Mouse (Mus musculus): ENCODE measurements around the gene Atp2a3. TPM values are rescaled to one million over a fixed set of nuclear protein-coding genes. Genes with fewer than 3 reads are reported as not detected.

Atp2a3 gene
- polyA plus RNA-seq, 1 experiment = 4.9 TPM

GRCm38 (mm10) chr11:72996346-72996745 is 35.4 kb downstream of the Atp2a3 start:
- H3K36me3 ChIP-seq (ENCODE audit: control insufficient read depth, insufficient read depth, low read length) = no peaks in the 10 kb centered on the region
- no peak overlapping the region for H3K27ac ChIP-seq (ENCODE audit: control insufficient read depth, insufficient read depth, low read depth, low read length)
- no peaks in the 10 kb centered on the region for H3K27me3 ChIP-seq (ENCODE audit: control insufficient read depth, insufficient read depth, low read length)
- H3K4me3 ChIP-seq (ENCODE audit: control insufficient read depth, low read depth, low read length) = no peak overlapping the region
- TF ChIP-seq POLR2A (IDR thresholded peaks at IDR 0.05; ENCODE audit: control insufficient read depth, low read depth, low read length) (no peak), CTCF (IDR thresholded peaks at IDR 0.05; ENCODE audit: control insufficient read depth, insufficient read depth, insufficient replicate concordance, low read depth, low read length) (no peak)
- no peaks in the 10 kb centered on the region for H3K4me1 ChIP-seq (ENCODE audit: control insufficient read depth, insufficient read depth, low read length)

- Histone ChIP-seq H3K36me3 (ENCODE audit: control insufficient read depth, insufficient read depth, low read length) (no peaks in the 10 kb centered on the region), H3K27me3 (ENCODE audit: control insufficient read depth, insufficient read depth, low read length) (no peaks in the 10 kb centered on the region), H3K4me1 (ENCODE audit: control insufficient read depth, insufficient read depth, low read length) (no peaks in the 10 kb centered on the region), H3K27ac (ENCODE audit: control insufficient read depth, insufficient read depth, low read depth, low read length) (no peak overlapping the region), H3K4me3 (ENCODE audit: control insufficient read depth, low read depth, low read length) (no peak overlapping the region)
- TF ChIP-seq POLR2A (IDR thresholded peaks at IDR 0.05; ENCODE audit: control insufficient read depth, low read depth, low read length) (no peak), CTCF (IDR thresholded peaks at IDR 0.05; ENCODE audit: control insufficient read depth, insufficient read depth, insufficient replicate concordance, low read depth, low read length) (no peak)
Observed at GRCm38 (mm10) chr11:72996781-72997180, 35.8 kb downstream of the Atp2a3 start.

- TF ChIP-seq POLR2A (IDR thresholded peaks at IDR 0.05; ENCODE audit: control insufficient read depth, low read depth, low read length) (no peak), CTCF (IDR thresholded peaks at IDR 0.05; ENCODE audit: control insufficient read depth, insufficient read depth, insufficient replicate concordance, low read depth, low read length) (no peak)
- H3K4me3 ChIP-seq (ENCODE audit: control insufficient read depth, low read depth, low read length) = no peak overlapping the region
- no peaks in the 10 kb centered on the region for H3K36me3 ChIP-seq (ENCODE audit: control insufficient read depth, insufficient read depth, low read length)
- H3K27ac ChIP-seq (ENCODE audit: control insufficient read depth, insufficient read depth, low read depth, low read length) = no peak overlapping the region
- no peaks in the 10 kb centered on the region for H3K4me1 ChIP-seq (ENCODE audit: control insufficient read depth, insufficient read depth, low read length)
- no peaks in the 10 kb centered on the region for H3K27me3 ChIP-seq (ENCODE audit: control insufficient read depth, insufficient read depth, low read length)
Observed at GRCm38 (mm10) chr11:72997529-72998326, 36.8 kb downstream of the Atp2a3 start.

- H3K4me1 ChIP-seq (ENCODE audit: control insufficient read depth, insufficient read depth, low read length) = no peaks in the 10 kb centered on the region
- H3K36me3 ChIP-seq (ENCODE audit: control insufficient read depth, insufficient read depth, low read length) = no peaks in the 10 kb centered on the region
- no peak for TF ChIP-seq CTCF (IDR thresholded peaks at IDR 0.05; ENCODE audit: control insufficient read depth, insufficient read depth, insufficient replicate concordance, low read depth, low read length)
- no peak for TF ChIP-seq POLR2A (IDR thresholded peaks at IDR 0.05; ENCODE audit: control insufficient read depth, low read depth, low read length)
- no peak within 1 kb of the TSS for H3K27ac ChIP-seq (ENCODE audit: control insufficient read depth, insufficient read depth, low read depth, low read length)
- no peak within 1 kb of the TSS; the same call in 1 of the 2 replicates for H3K4me3 ChIP-seq (ENCODE audit: control insufficient read depth, low read depth, low read length)
- no peaks in the 10 kb centered on the region for H3K27me3 ChIP-seq (ENCODE audit: control insufficient read depth, insufficient read depth, low read length)
Observed at GRCm38 (mm10) chr11:72998771-72999170, 37.8 kb downstream of the Atp2a3 start, which contains the start of gene P2rx1. Gene P2rx1 (plus strand): TSS chr11:72999103.

- H3K27me3 ChIP-seq (ENCODE audit: control insufficient read depth, insufficient read depth, low read length) = no peaks in the 10 kb centered on the region
- H3K36me3 ChIP-seq (ENCODE audit: control insufficient read depth, insufficient read depth, low read length) = no peaks in the 10 kb centered on the region
- H3K4me1 ChIP-seq (ENCODE audit: control insufficient read depth, insufficient read depth, low read length) = no peaks in the 10 kb centered on the region
- peak; percentile 79; the same call in 1 of the 2 replicates for TF ChIP-seq CTCF (IDR thresholded peaks at IDR 0.05; ENCODE audit: control insufficient read depth, insufficient read depth, insufficient replicate concordance, low read depth, low read length)
- TF ChIP-seq POLR2A (IDR thresholded peaks at IDR 0.05; ENCODE audit: control insufficient read depth, low read depth, low read length) = no peak
- H3K4me3 ChIP-seq (ENCODE audit: control insufficient read depth, low read depth, low read length) = no peak overlapping the region
- no peak overlapping the region for H3K27ac ChIP-seq (ENCODE audit: control insufficient read depth, insufficient read depth, low read depth, low read length)
Observed at GRCm38 (mm10) chr11:73001029-73001428, 40.1 kb downstream of the Atp2a3 start.

- Histone ChIP-seq H3K27ac (ENCODE audit: control insufficient read depth, insufficient read depth, low read depth, low read length) (no peak overlapping the region), H3K27me3 (ENCODE audit: control insufficient read depth, insufficient read depth, low read length) (no peaks in the 10 kb centered on the region), H3K4me3 (ENCODE audit: control insufficient read depth, low read depth, low read length) (no peak overlapping the region), H3K36me3 (ENCODE audit: control insufficient read depth, insufficient read depth, low read length) (no peaks in the 10 kb centered on the region), H3K4me1 (ENCODE audit: control insufficient read depth, insufficient read depth, low read length) (no peaks in the 10 kb centered on the region)
- TF ChIP-seq POLR2A (IDR thresholded peaks at IDR 0.05; ENCODE audit: control insufficient read depth, low read depth, low read length) (no peak), CTCF (IDR thresholded peaks at IDR 0.05; ENCODE audit: control insufficient read depth, insufficient read depth, insufficient replicate concordance, low read depth, low read length) (peak; percentile 50; the same call in 1 of the 2 replicates)
Observed at GRCm38 (mm10) chr11:73006377-73006776, 45.4 kb downstream of the Atp2a3 start.

GRCm38 (mm10) chr11:73007113-73007512 is 46.1 kb downstream of the Atp2a3 start:
- TF ChIP-seq CTCF (IDR thresholded peaks at IDR 0.05; ENCODE audit: control insufficient read depth, insufficient read depth, insufficient replicate concordance, low read depth, low read length) (no peak), POLR2A (IDR thresholded peaks at IDR 0.05; ENCODE audit: control insufficient read depth, low read depth, low read length) (no peak)

More at GRCm38 (mm10) chr11:73007113-73007512, 46.1 kb downstream of the Atp2a3 start:
- no peaks in the 10 kb centered on the region for H3K4me1 ChIP-seq (ENCODE audit: control insufficient read depth, insufficient read depth, low read length)
- no peak overlapping the region for H3K4me3 ChIP-seq (ENCODE audit: control insufficient read depth, low read depth, low read length)
- no peaks in the 10 kb centered on the region for H3K36me3 ChIP-seq (ENCODE audit: control insufficient read depth, insufficient read depth, low read length)
- H3K27ac ChIP-seq (ENCODE audit: control insufficient read depth, insufficient read depth, low read depth, low read length) = no peak overlapping the region
- H3K27me3 ChIP-seq (ENCODE audit: control insufficient read depth, insufficient read depth, low read length) = no peaks in the 10 kb centered on the region

Data from testis, adult 2 months (tissue).